Mouse (Mus musculus) bone marrow macrophage, adult 2 months (primary cell): ENCODE data around the gene Cnn1.

Experiments
- CTCF ChIP-seq: IDR thresholded peaks from 2 replicates; pipeline ENCODE4 v1.5.1; 2012; ENCODE audit warnings: low read depth, mild to moderate bottlenecking, low read length, moderate library complexity
- POLR2A ChIP-seq: IDR thresholded peaks from 2 replicates; pipeline ENCODE4 v1.6.1; 2012; ENCODE audit warnings: mild to moderate bottlenecking, low read depth, low read length, borderline replicate concordance

- TF ChIP-seq CTCF, result no peak
- no peak for TF ChIP-seq POLR2A
These were observed 47.1 kb upstream of the Cnn1 start, which contains the start of gene Elavl3 for GRCm38 (mm10) chr9:22051958-22052254.
